In the genomic region with DNA sequence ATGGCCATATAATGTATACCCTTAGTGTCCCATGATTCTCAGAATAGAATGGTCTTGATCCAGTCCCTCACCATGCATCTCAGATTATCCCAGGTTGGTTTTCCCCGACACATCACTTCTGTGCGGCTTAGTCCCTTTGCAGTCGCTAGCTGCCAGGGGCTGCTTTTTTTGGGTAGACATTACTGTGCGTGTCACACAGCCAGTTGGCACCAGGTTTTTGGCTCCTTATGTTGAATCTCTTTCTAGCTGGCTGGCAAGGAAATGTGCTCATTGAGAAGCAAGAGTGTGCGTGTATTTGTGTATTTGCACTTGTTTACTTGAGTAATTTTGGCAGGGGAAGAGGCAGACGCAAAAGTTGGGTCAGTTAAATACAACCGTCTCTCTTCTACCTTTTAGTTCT, we compare ENCODE assay signal across 13 mouse cellular contexts. TPM values are rescaled to one million over a fixed set of nuclear protein-coding genes. Genes with fewer than 3 reads are reported as not detected.
DNase-seq lines count a peak whose midpoint lies in the region; TF ChIP-seq lines count a peak whose summit lies in the region.
"Had no signal": no experiment of that assay in that cellular context is flagged by ENCODE, and none has a peak within 500 bp of the region (broad histone marks: within the 10 kb centered on the region; RNA-seq: fewer than 3 reads in every experiment).

No protein-coding gene starts in this region.

- no peak overlapping the region for H3K4me3 ChIP-seq in lung, adult 2 months (replicated peaks; ENCODE audit: extremely low read depth, low read depth, low read length)
- H3K4me3 ChIP-seq: embryonic facial prominence, embryonic 10.5 days; hindbrain, embryonic 15.5 days; limb, embryonic 10.5 days; midbrain, embryonic 15.5 days had no signal

- TF ChIP-seq POLR2A in brain, embryonic 14.5 days (IDR thresholded peaks at IDR 0.05; ENCODE audit: borderline replicate concordance, extremely low read depth, insufficient read depth, insufficient read length, poor library complexity, severe bottlenecking), result no peak
- no peak for TF ChIP-seq POLR2A in lung, adult 2 months (IDR thresholded peaks at IDR 0.05; ENCODE audit: borderline replicate concordance, extremely low read depth, low read depth, low read length)

- intact Hi-C loops in heart, postnatal 25 days (cut with DNase I), result loop anchor here (5.0 kb wide), 1 partner anchor 48 kb away; no protein-coding TSS in a partner anchor
- intact Hi-C loops in heart, postnatal 36 days (cut with DNase I), result no loop called here

- peak; percentile 28 for DNase-seq in adrenal gland, postnatal 10 days
- DNase-seq in adrenal gland, postnatal 4 days (ENCODE audit: low spot score in 2 of 2), result no peak
- peak; percentile 93 for DNase-seq in brain, embryonic 14.5 days (ENCODE audit: low read depth)
- DNase-seq in frontal cortex, postnatal 36 days (ENCODE audit: low spot score in 2 of 2), result peak; percentile 57 to 78
- DNase-seq in left cerebral cortex, adult 8-10 months (ENCODE audit: low spot score in 2 of 2), result peak; percentile 13 to 76
- DNase-seq in lung, adult 2 months, result no peak
- no peak for DNase-seq in heart, postnatal 25 days (ENCODE audit: low spot score)
- no peak for DNase-seq in heart, postnatal 36 days
- DNase-seq: lung, embryonic 14.5 days had no signal

- no peak for TF ChIP-seq CTCF in brain, embryonic 14.5 days (IDR thresholded peaks at IDR 0.05; ENCODE audit: borderline replicate concordance, extremely low read depth, insufficient read depth, insufficient read length)
- TF ChIP-seq CTCF in lung, adult 2 months (IDR thresholded peaks at IDR 0.05; ENCODE audit: insufficient read depth, low read length), result no peak

- peaks cover 18% of the 10 kb centered on the region for H3K4me1 ChIP-seq in lung, adult 2 months (ENCODE audit: control insufficient read depth, insufficient read depth, low read length)

- 43% methylated on average over 7 of the region's 7 CpGs for WGBS in lung, adult 2 months

RNA-seq across cellular contexts. Expression of gene Sh3rf1, which starts 35.9 kb away (rescaled TPM):
- total RNA-seq in adrenal gland, postnatal 10 days (2021), result 10 to 100 TPM; 10.1 to 10.4 TPM
- total RNA-seq in adrenal gland, postnatal 4 days (2021), result 10 to 100 TPM; 14.1 to 20.4 TPM
- polyA plus RNA-seq in brain, embryonic 14.5 days (2012; rRNA removed), result 25.3 and 33.3 TPM in 2 replicates
- total RNA-seq in left cerebral cortex, adult 8-10 months (2022), result 10 to 100 TPM; 31.6 to 39.2 (median 33.9) TPM
- polyA plus RNA-seq in lung, adult 2 months (2012; rRNA removed), result 19.7 and 20.1 TPM in 2 replicates
- 1 to 10 TPM; 5.5 to 6.0 TPM for total RNA-seq in heart, postnatal 25 days (2021)
- 1 to 10 TPM; 5.7 to 6.5 TPM for total RNA-seq in heart, postnatal 36 days (2021)

Comparison
In these comparisons a context has a peak if more than half of its experiments do, and no peak if none do; other contexts are left out.
1. DNase-seq: peak in adrenal gland, postnatal 10 days (single experiment), brain, embryonic 14.5 days (single experiment), frontal cortex, postnatal 36 days (2 of 2) and left cerebral cortex, adult 8-10 months (2 of 2); none in adrenal gland, postnatal 4 days (0 of 2), lung, adult 2 months (single experiment), heart, postnatal 25 days (single experiment) and heart, postnatal 36 days (0 of 2).